Comparison of ENCODE assay signal across 15 mouse cellular contexts in genomic region chr4:125410736-125411441, GRCm38 (mm10).
DNase-seq lines count a peak whose midpoint lies in the region; ATAC-seq and TF ChIP-seq lines count a peak whose summit lies in the region.
"Had no signal": no experiment of that assay in that cellular context is flagged by ENCODE, and none has a peak within 500 bp of the region (broad histone marks: within the 10 kb centered on the region; RNA-seq: fewer than 3 reads in every experiment).

No protein-coding gene starts in this region.

- DNase-seq in hindbrain, postnatal 0 days (ENCODE audit: low spot score), result no peak
- peak; percentile 23 for DNase-seq in midbrain, embryonic 10.5 days (ENCODE audit: low spot score)
- no peak for DNase-seq in adrenal gland, adult 8-10 months
- no peak for DNase-seq in spleen, postnatal 4 days (ENCODE audit: low spot score in 2 of 2)
- DNase-seq in urinary bladder, postnatal 14 days (ENCODE audit: low spot score), result no peak
- DNase-seq: adrenal gland, postnatal 25 days; cerebellum, adult 9-11 months; left cerebral cortex, postnatal 4 days; thymus, adult 2 months had no signal

- ATAC-seq in hindbrain, embryonic 12.5 days (ENCODE audit: low FRiP score), result peak; percentile 44; the same call in 1 of the 2 replicates
- no peak for ATAC-seq in hindbrain, postnatal 0 days
- ATAC-seq in hindbrain, embryonic 15.5 days (ENCODE audit: low FRiP score, low read depth), result peak; percentile 14; the same call in 1 of the 2 replicates
- ATAC-seq: inflammation-experienced regulatory T-cells, adult 6 months; lung, postnatal 0 days; Patski had no signal

- no peaks in the 10 kb centered on the region for H3K9me3 ChIP-seq in hindbrain, embryonic 12.5 days (replicated peaks)
- no peaks in the 10 kb centered on the region for H3K9me3 ChIP-seq in hindbrain, postnatal 0 days (ENCODE audit: low read length)
- H3K9me3 ChIP-seq in hindbrain, embryonic 15.5 days, result no peaks in the 10 kb centered on the region
- no peaks in the 10 kb centered on the region for H3K9me3 ChIP-seq in midbrain, embryonic 10.5 days (replicated peaks)

- H3K4me3 ChIP-seq in hindbrain, embryonic 12.5 days, result no peak overlapping the region
- no peak overlapping the region for H3K4me3 ChIP-seq in hindbrain, postnatal 0 days (ENCODE audit: low read length)
- H3K4me3 ChIP-seq in hindbrain, embryonic 15.5 days, result no peak overlapping the region
- H3K4me3 ChIP-seq in midbrain, embryonic 10.5 days, result no peak overlapping the region

- TF ChIP-seq CTCF in hindbrain, postnatal 0 days (IDR thresholded peaks at IDR 0.05; ENCODE audit: low read depth), result no peak

- H3K27ac ChIP-seq in hindbrain, embryonic 12.5 days, result no peak overlapping the region
- H3K27ac ChIP-seq in hindbrain, postnatal 0 days, result no peak overlapping the region
- H3K27ac ChIP-seq in hindbrain, embryonic 15.5 days (replicated peaks), result no peak overlapping the region
- H3K27ac ChIP-seq in midbrain, embryonic 10.5 days (replicated peaks), result peak overlapping the region; percentile 39
- H3K27ac ChIP-seq: kidney, postnatal 0 days had no signal

- H3K36me3 ChIP-seq in hindbrain, embryonic 12.5 days, result no peaks in the 10 kb centered on the region
- no peaks in the 10 kb centered on the region for H3K36me3 ChIP-seq in hindbrain, postnatal 0 days (ENCODE audit: insufficient read depth, low read length)
- no peaks in the 10 kb centered on the region for H3K36me3 ChIP-seq in hindbrain, embryonic 15.5 days
- H3K36me3 ChIP-seq in midbrain, embryonic 10.5 days, result no peaks in the 10 kb centered on the region

- WGBS in hindbrain, embryonic 12.5 days, result 32% methylated on average over 8 of the region's 8 CpGs
- WGBS in hindbrain, postnatal 0 days, result 23% methylated on average over 7 of the region's 8 CpGs
- 18% methylated on average over 8 of the region's 8 CpGs for WGBS in hindbrain, embryonic 15.5 days
- 37% methylated on average over 8 of the region's 8 CpGs for WGBS in midbrain, embryonic 10.5 days

- no peak overlapping the region for H3K4me2 ChIP-seq in hindbrain, embryonic 12.5 days (replicated peaks)
- no peak overlapping the region for H3K4me2 ChIP-seq in hindbrain, postnatal 0 days (ENCODE audit: low read depth, low read length)
- no peak overlapping the region for H3K4me2 ChIP-seq in hindbrain, embryonic 15.5 days

- H3K4me1 ChIP-seq in hindbrain, embryonic 12.5 days, result peaks cover 49% of the 10 kb centered on the region
- H3K4me1 ChIP-seq in hindbrain, postnatal 0 days (ENCODE audit: insufficient read depth, low read length), result peaks cover 8% of the 10 kb centered on the region; the same call in 1 of the 2 replicates
- peaks cover 41% of the 10 kb centered on the region for H3K4me1 ChIP-seq in hindbrain, embryonic 15.5 days (replicated peaks)
- H3K4me1 ChIP-seq in midbrain, embryonic 10.5 days, result peaks cover 72% of the 10 kb centered on the region

- H3K27me3 ChIP-seq in hindbrain, embryonic 12.5 days, result no peaks in the 10 kb centered on the region
- H3K27me3 ChIP-seq in hindbrain, postnatal 0 days (ENCODE audit: insufficient read depth, low read length), result no peaks in the 10 kb centered on the region
- H3K27me3 ChIP-seq in hindbrain, embryonic 15.5 days, result peaks cover 6% of the 10 kb centered on the region; the same call in 1 of the 2 replicates
- H3K27me3 ChIP-seq in midbrain, embryonic 10.5 days (ENCODE audit: low read depth, poor library complexity, severe bottlenecking), result peaks cover 84% of the 10 kb centered on the region
- H3K27me3 ChIP-seq: Patski had no signal

- H3K9ac ChIP-seq in hindbrain, embryonic 12.5 days, result no peak overlapping the region
- no peak overlapping the region for H3K9ac ChIP-seq in hindbrain, postnatal 0 days (replicated peaks; ENCODE audit: low read length)
- H3K9ac ChIP-seq in hindbrain, embryonic 15.5 days, result no peak overlapping the region
